Mouse (Mus musculus) liver, adult 2 months (tissue): ENCODE data around the gene Slc12a8.

Experiments used
- CTCF ChIP-seq: fragments of 200-500 bp; IDR thresholded peaks from 2 replicates; pipeline ENCODE4 v1.5.1; 2011; ENCODE audit warnings: low read depth, low read length, control low read depth
- POLR2A ChIP-seq: fragments of 200-500 bp; IDR thresholded peaks from 2 replicates; pipeline ENCODE4 v1.6.1; 2011; ENCODE audit warnings: low read length, control low read depth; ENCODE audit not compliant: insufficient read depth; ENCODE audit errors: extremely low read depth

DNA sequence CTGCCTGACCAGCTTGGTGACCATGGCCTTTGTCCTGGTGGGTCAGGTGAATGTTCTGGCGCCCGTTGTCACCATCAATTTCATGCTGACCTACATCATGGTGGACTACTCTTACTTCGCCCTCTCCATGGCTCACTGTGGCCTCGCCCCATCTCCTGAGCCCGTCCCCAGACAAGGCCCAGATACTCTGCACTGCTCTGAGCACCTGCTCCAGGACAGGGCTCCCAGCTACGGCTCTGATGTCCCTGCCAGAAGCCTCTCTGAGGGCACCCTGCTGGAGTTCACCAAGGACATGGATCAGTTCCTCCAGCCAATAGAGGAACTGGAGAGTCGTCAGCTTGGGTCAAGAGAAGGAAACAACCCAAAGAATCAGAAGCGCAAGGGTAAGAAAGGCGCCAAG lies 107.5 kb downstream of the Slc12a8 start:
- TF ChIP-seq POLR2A (no peak), CTCF (no peak)
